Mouse (Mus musculus): ENCODE data around the gene Aicda. TPM values are rescaled to one million over a fixed set of nuclear protein-coding genes. Genes with fewer than 3 reads are reported as not detected.
"Not testable (repeated sequence)": the region's sequence is repeated elsewhere in the genome, so short reads cannot be mapped to it uniquely, and the experiment has no call there.

Aicda gene
- polyA plus RNA-seq, 1 experiment from 2014 or later, result 0.13 TPM

DNA sequence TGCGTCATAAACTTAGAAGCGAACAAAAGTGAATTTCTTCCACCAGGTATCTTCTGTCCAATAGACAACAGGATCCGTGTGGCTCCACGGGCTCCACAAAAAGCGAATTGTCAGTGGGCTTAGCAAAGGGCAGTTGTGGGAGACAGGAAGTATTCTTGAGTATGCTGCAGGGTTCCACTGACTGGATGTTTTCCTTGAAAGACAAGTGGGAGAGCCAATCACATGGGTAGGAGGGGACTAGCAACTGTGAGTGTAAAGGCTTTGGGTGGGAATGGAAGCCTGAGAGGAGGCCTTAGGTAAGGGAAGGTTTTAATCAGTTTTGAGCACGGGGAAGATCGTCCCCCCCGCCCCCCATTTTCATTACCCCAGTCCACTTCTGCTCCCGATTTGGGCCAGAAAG is 31.0 kb upstream of the Aicda start:
- Histone ChIP-seq H3K4me2 (ENCODE audit: low read depth, low read length) (peak overlapping the region; percentile 31; the same call in 1 of the 2 replicates), H3K27ac (replicated peaks; ENCODE audit: low read depth, low read length) (no peak overlapping the region), H3K27me3 (replicated peaks; ENCODE audit: control insufficient read depth, insufficient read depth, low read length) (no peaks in the 10 kb centered on the region), H3K4me1 (ENCODE audit: control insufficient read depth, insufficient read depth, low read length) (no peaks in the 10 kb centered on the region), H3K9ac (ENCODE audit: low read depth, low read length) (peak overlapping the region; percentile 30; the same call in 1 of the 2 replicates), H3K4me3 (ENCODE audit: low read depth, low read length) (no peak overlapping the region), H3K9me3 (ENCODE audit: control insufficient read depth, low read length) (no peaks in the 10 kb centered on the region), H3K36me3 (ENCODE audit: control insufficient read depth, insufficient read depth, low read length) (no peaks in the 10 kb centered on the region)
- DNase-seq (ENCODE audit: low spot score) (peak; percentile 83), ATAC-seq (ENCODE audit: low read depth) (peak; percentile 76; the same call in 1 of the 2 replicates)
- WGBS, result 58% methylated on average over 9 of the region's 9 CpGs

DNA sequence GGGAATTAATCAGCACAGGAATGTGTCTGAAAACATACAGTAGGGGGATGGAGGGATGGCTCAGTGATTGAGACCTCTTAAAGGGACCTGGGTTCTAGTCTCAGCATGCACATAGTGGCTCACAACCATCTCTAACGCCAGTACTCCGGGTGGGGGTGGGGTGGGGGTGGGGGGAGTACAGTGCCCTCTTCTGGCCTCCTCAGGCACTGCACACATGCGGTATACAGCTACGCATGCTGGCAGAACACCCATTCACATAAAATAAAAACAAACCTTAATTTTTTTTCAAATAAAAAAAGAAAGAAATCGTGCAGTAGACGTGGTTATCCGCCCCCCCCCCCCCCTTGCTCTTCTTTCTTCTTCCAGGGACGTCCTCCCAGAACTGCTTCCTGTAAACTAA is 30.3 kb upstream of the Aicda start:
- no peak overlapping the region for H3K4me2 ChIP-seq (ENCODE audit: low read depth, low read length)
- H3K4me3 ChIP-seq (ENCODE audit: low read depth, low read length), result no peak overlapping the region
- H3K9ac ChIP-seq (ENCODE audit: low read depth, low read length), result no peak overlapping the region
- DNase-seq (ENCODE audit: low spot score) (no peak), ATAC-seq (ENCODE audit: low read depth) (no peak)
- WGBS, result 85% methylated on average over 8 of the region's 8 CpGs
- no peaks in the 10 kb centered on the region for H3K9me3 ChIP-seq (ENCODE audit: control insufficient read depth, low read length)
- H3K27me3 ChIP-seq (replicated peaks; ENCODE audit: control insufficient read depth, insufficient read depth, low read length), result no peaks in the 10 kb centered on the region
- H3K4me1 ChIP-seq (ENCODE audit: control insufficient read depth, insufficient read depth, low read length), result no peaks in the 10 kb centered on the region
- no peak overlapping the region for H3K27ac ChIP-seq (replicated peaks; ENCODE audit: low read depth, low read length)
- H3K36me3 ChIP-seq (ENCODE audit: control insufficient read depth, insufficient read depth, low read length), result no peaks in the 10 kb centered on the region

DNA sequence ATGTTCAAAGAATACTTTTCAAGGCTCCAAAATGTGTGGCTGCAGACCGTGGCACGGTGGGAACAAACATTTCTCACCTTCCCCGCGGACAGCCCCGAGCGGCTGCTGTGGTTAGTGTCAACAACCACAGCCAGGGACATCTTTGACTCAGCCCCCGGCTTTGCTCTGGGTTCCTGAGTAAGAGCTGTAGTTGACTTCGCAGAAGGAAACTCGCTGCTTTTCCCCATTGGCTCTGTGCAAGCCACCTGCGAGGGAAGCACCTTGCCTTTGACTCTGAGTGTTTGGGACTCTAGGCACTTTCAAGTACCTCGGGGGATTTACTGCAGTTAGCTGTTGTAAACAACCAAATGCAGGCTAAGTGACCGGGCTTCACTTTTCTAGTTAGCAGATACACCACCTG is 26.0 kb upstream of the Aicda start:
- H3K9me3 ChIP-seq (ENCODE audit: control insufficient read depth, low read length), result no peaks in the 10 kb centered on the region
- H3K9ac ChIP-seq (ENCODE audit: low read depth, low read length), result no peak overlapping the region
- WGBS, result 59% methylated on average over 12 of the region's 12 CpGs
- H3K4me1 ChIP-seq (ENCODE audit: control insufficient read depth, insufficient read depth, low read length), result no peaks in the 10 kb centered on the region
- no peak overlapping the region for H3K27ac ChIP-seq (replicated peaks; ENCODE audit: low read depth, low read length)
- no peaks in the 10 kb centered on the region for H3K36me3 ChIP-seq (ENCODE audit: control insufficient read depth, insufficient read depth, low read length)
- H3K4me3 ChIP-seq (ENCODE audit: low read depth, low read length), result no peak overlapping the region
- no peak overlapping the region for H3K4me2 ChIP-seq (ENCODE audit: low read depth, low read length)
- DNase-seq (ENCODE audit: low spot score) (no peak), ATAC-seq (ENCODE audit: low read depth) (no peak)
- H3K27me3 ChIP-seq (replicated peaks; ENCODE audit: control insufficient read depth, insufficient read depth, low read length), result no peaks in the 10 kb centered on the region

DNA sequence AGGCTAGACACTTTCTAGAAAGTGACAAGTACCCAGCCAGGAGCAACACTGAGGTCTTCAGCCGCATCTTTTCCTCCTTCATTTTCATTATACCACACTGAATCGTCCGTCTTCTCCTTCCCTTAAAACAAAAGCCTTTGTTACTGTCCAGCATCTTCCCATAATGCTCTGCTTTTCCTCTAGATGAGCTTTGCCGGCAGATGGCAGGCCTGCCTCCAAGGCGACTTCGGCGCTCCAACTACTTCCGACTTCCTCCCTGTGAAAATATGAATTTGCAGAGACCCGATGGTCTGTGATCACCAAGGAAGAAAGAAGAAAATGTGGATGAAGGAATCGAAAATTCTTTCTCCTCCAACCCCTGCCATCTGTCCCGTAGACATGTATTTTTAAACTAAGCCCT is 25.5 kb upstream of the Aicda start:
- WGBS, result 76% methylated on average over 11 of the region's 11 CpGs
- no peaks in the 10 kb centered on the region for H3K9me3 ChIP-seq (ENCODE audit: control insufficient read depth, low read length)
- H3K27me3 ChIP-seq (replicated peaks; ENCODE audit: control insufficient read depth, insufficient read depth, low read length), result no peaks in the 10 kb centered on the region
- no peak overlapping the region for H3K27ac ChIP-seq (replicated peaks; ENCODE audit: low read depth, low read length)
- H3K4me2 ChIP-seq (ENCODE audit: low read depth, low read length), result no peak overlapping the region
- DNase-seq (ENCODE audit: low spot score), result no peak
- H3K4me3 ChIP-seq (ENCODE audit: low read depth, low read length), result no peak overlapping the region
- H3K36me3 ChIP-seq (ENCODE audit: control insufficient read depth, insufficient read depth, low read length), result no peaks in the 10 kb centered on the region
- ATAC-seq (ENCODE audit: low read depth), result no peak
- no peaks in the 10 kb centered on the region for H3K4me1 ChIP-seq (ENCODE audit: control insufficient read depth, insufficient read depth, low read length)
- no peak overlapping the region for H3K9ac ChIP-seq (ENCODE audit: low read depth, low read length)

DNA sequence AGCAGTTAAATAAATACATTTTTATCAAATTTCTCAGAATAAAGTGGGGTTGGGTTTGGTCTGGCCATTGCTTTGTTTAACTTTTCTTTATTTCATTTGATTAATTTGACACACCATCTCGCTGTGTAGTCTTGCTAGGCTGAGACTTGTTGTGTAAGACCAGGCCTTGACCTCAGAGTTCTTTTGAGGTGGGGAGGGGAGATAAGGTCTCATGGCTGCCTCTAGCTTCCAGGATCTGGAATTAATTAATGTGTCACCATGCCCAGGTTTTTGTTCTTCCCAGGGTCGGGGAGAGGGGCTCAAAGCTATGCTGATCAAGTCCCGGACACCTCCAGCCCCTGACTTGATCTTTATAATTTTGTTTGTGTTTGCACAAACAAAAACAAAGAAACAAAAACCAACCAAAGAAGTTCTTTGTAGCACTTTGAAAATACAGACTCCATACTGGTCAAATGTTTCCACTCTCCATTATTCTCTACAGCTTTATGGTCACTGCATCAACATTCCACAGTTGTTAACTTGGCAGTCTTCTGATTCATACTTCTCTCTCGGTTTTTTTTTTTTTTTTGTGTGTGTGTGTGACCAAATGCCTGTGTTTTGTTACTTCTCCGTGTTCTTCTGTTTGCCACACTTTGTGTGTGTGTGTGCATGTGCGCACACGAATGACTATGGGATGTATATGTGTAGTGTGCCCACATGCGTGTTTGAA is 22.0 kb upstream of the Aicda start:
- no peak overlapping the region for H3K4me2 ChIP-seq (ENCODE audit: low read depth, low read length)
- no peak overlapping the region for H3K27ac ChIP-seq (replicated peaks; ENCODE audit: low read depth, low read length)
- no peaks in the 10 kb centered on the region for H3K36me3 ChIP-seq (ENCODE audit: control insufficient read depth, insufficient read depth, low read length)
- DNase-seq (ENCODE audit: low spot score) (no peak), ATAC-seq (ENCODE audit: low read depth) (no peak)
- H3K27me3 ChIP-seq (replicated peaks; ENCODE audit: control insufficient read depth, insufficient read depth, low read length), result no peaks in the 10 kb centered on the region
- H3K9me3 ChIP-seq (ENCODE audit: control insufficient read depth, low read length), result no peaks in the 10 kb centered on the region
- WGBS, result 57% methylated on average over 8 of the region's 8 CpGs
- no peaks in the 10 kb centered on the region for H3K4me1 ChIP-seq (ENCODE audit: control insufficient read depth, insufficient read depth, low read length)
- H3K9ac ChIP-seq (ENCODE audit: low read depth, low read length), result no peak overlapping the region
- H3K4me3 ChIP-seq (ENCODE audit: low read depth, low read length), result no peak overlapping the region

DNA sequence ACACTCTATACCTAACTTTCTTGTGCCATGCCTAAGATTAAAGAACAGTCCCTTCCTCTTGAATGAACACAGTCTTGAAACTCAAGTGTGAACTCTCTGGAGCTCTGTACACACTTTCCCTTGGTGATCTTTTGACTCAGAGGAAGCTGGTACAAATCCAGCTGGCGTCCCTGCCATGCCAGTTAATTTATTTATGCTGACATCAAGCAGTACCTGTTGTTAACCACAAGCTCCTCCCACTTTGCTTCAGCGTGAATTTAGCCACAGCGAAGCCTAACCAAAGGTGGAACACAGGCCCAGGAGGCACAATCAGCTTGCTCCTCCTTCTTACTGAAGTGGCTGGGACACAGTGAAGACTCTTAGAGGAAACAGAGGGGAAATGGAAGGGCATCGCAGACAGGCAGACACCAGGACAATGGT is 20.7 kb upstream of the Aicda start:
- Histone ChIP-seq H3K27ac (replicated peaks; ENCODE audit: low read depth, low read length) (no peak overlapping the region), H3K4me1 (ENCODE audit: control insufficient read depth, insufficient read depth, low read length) (no peaks in the 10 kb centered on the region), H3K27me3 (replicated peaks; ENCODE audit: control insufficient read depth, insufficient read depth, low read length) (no peaks in the 10 kb centered on the region), H3K4me2 (ENCODE audit: low read depth, low read length) (peak overlapping the region; percentile 39; the same call in 1 of the 2 replicates), H3K36me3 (ENCODE audit: control insufficient read depth, insufficient read depth, low read length) (no peaks in the 10 kb centered on the region), H3K9me3 (ENCODE audit: control insufficient read depth, low read length) (no peaks in the 10 kb centered on the region), H3K9ac (ENCODE audit: low read depth, low read length) (peak overlapping the region; percentile 39; the same call in 1 of the 2 replicates), H3K4me3 (ENCODE audit: low read depth, low read length) (no peak overlapping the region)
- peak; percentile 75; the same call in 1 of the 2 replicates for ATAC-seq (ENCODE audit: low read depth)
- WGBS, result 10% methylated on average over 4 of the region's 4 CpGs
- peak; percentile 63 for DNase-seq (ENCODE audit: low spot score)

DNA sequence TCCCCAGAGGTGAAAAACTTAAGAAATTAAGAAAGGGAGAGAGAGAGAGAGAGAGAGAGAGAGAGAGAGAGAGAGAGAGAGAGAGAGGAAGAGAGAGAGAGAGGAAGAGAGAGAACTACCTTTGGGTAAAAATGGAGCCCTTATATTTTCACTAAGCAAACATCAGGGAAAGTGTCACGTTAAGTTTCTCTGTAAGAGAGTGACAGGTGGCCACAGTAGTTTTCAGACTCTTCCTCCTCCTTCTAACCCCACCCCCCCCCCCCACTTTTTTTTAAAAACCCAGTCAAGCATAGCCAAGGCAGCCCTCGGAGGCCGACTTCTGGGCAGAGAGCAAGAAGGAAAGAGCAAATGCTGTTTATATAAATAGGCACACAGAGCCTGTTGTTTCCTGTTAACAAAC is 19.6 kb upstream of the Aicda start:
- DNase-seq (ENCODE audit: low spot score), result no peak
- H3K4me2 ChIP-seq (ENCODE audit: low read depth, low read length), result no peak overlapping the region
- no peak overlapping the region for H3K4me3 ChIP-seq (ENCODE audit: low read depth, low read length)
- no peak overlapping the region for H3K9ac ChIP-seq (ENCODE audit: low read depth, low read length)
- H3K27ac ChIP-seq (replicated peaks; ENCODE audit: low read depth, low read length), result no peak overlapping the region
- 27% methylated on average over 3 of the region's 3 CpGs for WGBS
- H3K27me3 ChIP-seq (replicated peaks; ENCODE audit: control insufficient read depth, insufficient read depth, low read length), result no peaks in the 10 kb centered on the region
- H3K36me3 ChIP-seq (ENCODE audit: control insufficient read depth, insufficient read depth, low read length), result no peaks in the 10 kb centered on the region
- H3K4me1 ChIP-seq (ENCODE audit: control insufficient read depth, insufficient read depth, low read length), result no peaks in the 10 kb centered on the region
- ATAC-seq (ENCODE audit: low read depth), result no peak
- H3K9me3 ChIP-seq (ENCODE audit: control insufficient read depth, low read length), result no peaks in the 10 kb centered on the region

DNA sequence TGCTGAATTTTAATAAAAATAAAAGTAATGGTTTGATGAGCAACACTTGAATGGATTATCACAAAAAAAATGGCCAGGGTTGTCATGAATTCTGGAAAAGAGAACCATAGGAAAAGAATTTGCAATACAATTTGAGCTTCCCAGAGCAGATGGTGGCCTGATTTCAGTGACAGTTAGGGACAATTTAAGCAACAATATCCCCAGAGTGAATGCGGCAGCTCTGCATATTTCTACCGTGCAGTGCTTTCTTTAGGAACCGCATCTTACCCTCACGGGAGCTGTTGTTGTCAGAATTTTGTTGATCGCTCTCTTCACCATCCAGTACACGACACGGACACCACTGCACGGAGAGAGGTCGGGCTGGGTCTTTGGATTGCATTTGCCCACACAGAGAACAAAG is 14.0 kb upstream of the Aicda start:
- Histone ChIP-seq H3K4me2 (ENCODE audit: low read depth, low read length) (no peak overlapping the region), H3K9me3 (ENCODE audit: control insufficient read depth, low read length) (no peaks in the 10 kb centered on the region), H3K4me3 (ENCODE audit: low read depth, low read length) (no peak overlapping the region), H3K27ac (replicated peaks; ENCODE audit: low read depth, low read length) (no peak overlapping the region), H3K36me3 (ENCODE audit: control insufficient read depth, insufficient read depth, low read length) (no peaks in the 10 kb centered on the region), H3K27me3 (replicated peaks; ENCODE audit: control insufficient read depth, insufficient read depth, low read length) (no peaks in the 10 kb centered on the region), H3K9ac (ENCODE audit: low read depth, low read length) (no peak overlapping the region), H3K4me1 (ENCODE audit: control insufficient read depth, insufficient read depth, low read length) (no peaks in the 10 kb centered on the region)
- no peak for ATAC-seq (ENCODE audit: low read depth)
- 80% methylated on average over 9 of the region's 9 CpGs for WGBS
- no peak for DNase-seq (ENCODE audit: low spot score)

DNA sequence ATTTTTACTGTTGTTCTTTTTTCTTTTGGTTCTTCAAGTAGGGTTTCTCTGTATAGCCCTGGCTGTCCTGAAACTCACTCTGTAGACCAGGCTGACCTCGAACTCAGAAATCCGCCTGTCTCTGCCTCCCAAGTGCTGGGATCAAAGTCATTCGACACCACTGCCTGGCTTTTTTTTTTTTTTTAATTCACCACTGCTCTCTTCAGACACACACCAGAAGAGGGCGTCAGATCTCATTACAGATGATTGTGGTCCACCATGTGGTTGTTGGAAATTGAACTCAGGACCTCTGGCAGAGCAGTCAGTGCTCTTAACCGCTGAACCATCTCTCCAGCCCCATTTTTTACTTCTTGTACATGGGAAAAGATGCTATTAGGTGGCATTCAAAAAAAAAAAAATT is 11.1 kb upstream of the Aicda start:
- not testable (repeated sequence) for H3K9ac ChIP-seq (ENCODE audit: low read depth, low read length); H3K27me3 ChIP-seq (replicated peaks; ENCODE audit: control insufficient read depth, insufficient read depth, low read length); ATAC-seq (ENCODE audit: low read depth); DNase-seq (ENCODE audit: low spot score); H3K4me2 ChIP-seq (ENCODE audit: low read depth, low read length); H3K4me3 ChIP-seq (ENCODE audit: low read depth, low read length); H3K4me1 ChIP-seq (ENCODE audit: control insufficient read depth, insufficient read depth, low read length); H3K27ac ChIP-seq (replicated peaks; ENCODE audit: low read depth, low read length); H3K9me3 ChIP-seq (ENCODE audit: control insufficient read depth, low read length); H3K36me3 ChIP-seq (ENCODE audit: control insufficient read depth, insufficient read depth, low read length)
- WGBS, result 76% methylated on average over 5 of the region's 5 CpGs
